Mouse (Mus musculus) bone marrow, adult 2 months (tissue): ENCODE data around the gene Gm49425. TPM values are rescaled to one million over a fixed set of nuclear protein-coding genes. Genes with fewer than 3 reads are reported as not detected.

Experiments used
- H3K27ac ChIP-seq: fragments of 200-500 bp; 2 replicates; pipeline ENCODE4 v1.5.1; 2012; ENCODE audit warnings: low read depth, mild to moderate bottlenecking, control low read depth, inconsistent platforms, low read length; ENCODE audit not compliant: control insufficient read depth, poor library complexity, insufficient read depth
- H3K4me1 ChIP-seq: fragments of 200-500 bp; 2 replicates; pipeline ENCODE4 v1.6.1; 2011; ENCODE audit warnings: low read length; ENCODE audit not compliant: control insufficient read depth, insufficient read depth
- H3K4me3 ChIP-seq: fragments of 200-500 bp; replicated peaks from 2 replicates; pipeline ENCODE3; 2011; ENCODE audit warnings: mild to moderate bottlenecking, low read depth, low read length, control low read depth; ENCODE audit not compliant: control insufficient read depth
- CTCF ChIP-seq: fragments of 200-500 bp; IDR thresholded peaks from 2 replicates; pipeline ENCODE4 v1.5.1; 2011; ENCODE audit warnings: low read length, control low read depth; ENCODE audit not compliant: control insufficient read depth, insufficient read depth
- POLR2A ChIP-seq: fragments of 200-500 bp; IDR thresholded peaks from 2 replicates; pipeline ENCODE4 v1.6.1; 2011; ENCODE audit warnings: low read depth, mild to moderate bottlenecking, control low read depth, low read length, borderline replicate concordance; ENCODE audit not compliant: control insufficient read depth
- WGBS: fragments of 180-500 bp; shearing (Covaris S2); methylation state at CpG from one replicate; pipeline ENCODE4 v1.1.7; 2018; 5-methylcytosine and 5-hydroxymethylcytosine counted together
- polyA plus RNA-seq: library from polyadenylated mRNA; stranded (reverse); fragments of >200 nt; gene quantifications from 2 replicates; pipeline ENCODE4 v1.2.4, GENCODE M21; 2011; ENCODE audit warnings: low replicate concordance; ENCODE audit not compliant: missing spikeins, insufficient read depth, insufficient read length

Gene Gm49425
- polyA plus RNA-seq, 1 experiment: not detected

- TF ChIP-seq CTCF: no peak
- TF ChIP-seq POLR2A: no peak
- Histone ChIP-seq H3K4me1 (no peaks in the 10 kb centered on the region), H3K27ac (no peak overlapping the region), H3K4me3 (no peak overlapping the region)
- 89% methylated on average over 8 of the region's 8 CpGs for WGBS
These were observed 21.8 kb downstream of the Gm49425 start for GRCm38 (mm10) chr15:101495266-101495665.

GRCm38 (mm10) chr15:101494203-101494602 is 22.9 kb downstream of the Gm49425 start:
- no peak overlapping the region for H3K27ac ChIP-seq
- H3K4me1 ChIP-seq: no peaks in the 10 kb centered on the region
- TF ChIP-seq CTCF: no peak
- no peak for TF ChIP-seq POLR2A
- H3K4me3 ChIP-seq: no peak overlapping the region
- WGBS: 70% methylated on average over 1 of the region's 1 CpGs

- Histone ChIP-seq H3K27ac (no peak overlapping the region), H3K4me1 (peaks cover 2% of the 10 kb centered on the region; the same call in 1 of the 2 replicates), H3K4me3 (no peak overlapping the region)
- TF ChIP-seq POLR2A (no peak), CTCF (no peak)
- WGBS: 88% methylated on average over 6 of the region's 6 CpGs
These were observed 23.3 kb downstream of the Gm49425 start for GRCm38 (mm10) chr15:101493713-101494112.

- peaks cover 2% of the 10 kb centered on the region; the same call in 1 of the 2 replicates for H3K4me1 ChIP-seq
- 49% methylated on average over 8 of the region's 8 CpGs for WGBS
- H3K27ac ChIP-seq: no peak overlapping the region
- no peak for TF ChIP-seq CTCF
- no peak for TF ChIP-seq POLR2A
- H3K4me3 ChIP-seq: no peak overlapping the region
These were observed 24.3 kb downstream of the Gm49425 start for GRCm38 (mm10) chr15:101492718-101493117.

- 89% methylated on average over 6 of the region's 6 CpGs for WGBS
- Histone ChIP-seq H3K4me1 (peaks cover 3% of the 10 kb centered on the region; the same call in 1 of the 2 replicates), H3K27ac (no peak within 1 kb of the TSS), H3K4me3 (no peak within 1 kb of the TSS)
- no peak for TF ChIP-seq POLR2A
- no peak for TF ChIP-seq CTCF
These were observed 25.6 kb downstream of the Gm49425 start, which contains the start of gene Krt83 for GRCm38 (mm10) chr15:101491431-101491830. Krt83 (minus strand) TSS chr15:101491512.

- 31% methylated on average over 11 of the region's 11 CpGs for WGBS
- TF ChIP-seq CTCF: no peak
- TF ChIP-seq POLR2A: no peak
These were observed 31.0 kb downstream of the Gm49425 start for GRCm38 (mm10) chr15:101485911-101486635.

GRCm38 (mm10) chr15:101484939-101485338 is 32.1 kb downstream of the Gm49425 start:
- 47% methylated on average over 1 of the region's 1 CpGs for WGBS
- Histone ChIP-seq H3K27ac (peak overlapping the region; percentile 53), H3K4me3 (no peak overlapping the region), H3K4me1 (peaks cover 16% of the 10 kb centered on the region)
- TF ChIP-seq CTCF (no peak), POLR2A (no peak)

More at GRCm38 (mm10) chr15:101485911-101486635, 31.0 kb downstream of the Gm49425 start:
- Histone ChIP-seq H3K4me1 (peaks cover 16% of the 10 kb centered on the region), H3K4me3 (no peak overlapping the region), H3K27ac (peak overlapping the region; percentile 82)

GRCm38 (mm10) chr15:101483646-101484045 is 33.4 kb downstream of the Gm49425 start:
- H3K27ac ChIP-seq: no peak overlapping the region
- WGBS: 88% methylated on average over 1 of the region's 1 CpGs

More at GRCm38 (mm10) chr15:101483646-101484045, 33.4 kb downstream of the Gm49425 start:
- TF ChIP-seq CTCF (no peak), POLR2A (no peak)
- Histone ChIP-seq H3K4me1 (peaks cover 15% of the 10 kb centered on the region), H3K4me3 (no peak overlapping the region)
